Mouse (Mus musculus): ENCODE measurements around the gene Efcab3.

- no peak for TF ChIP-seq POLR2A (IDR thresholded peaks at IDR 0.05; ENCODE audit: borderline replicate concordance, insufficient read depth, low read length)
- no peak for TF ChIP-seq CTCF (IDR thresholded peaks at IDR 0.05; ENCODE audit: borderline replicate concordance, insufficient read depth, low read depth, low read length)
Measured at GRCm38 (mm10) chr11:105063292-105063691, at the start of gene Efcab3.

Measured in cerebellum, adult 2 months (tissue).